Mouse (Mus musculus) heart, postnatal 25 days (tissue): ENCODE results near the gene Triobp. TPM values are rescaled to one million over a fixed set of nuclear protein-coding genes. Genes with fewer than 3 reads are reported as not detected.
"Not testable (repeated sequence)": the region's sequence is repeated elsewhere in the genome, so short reads cannot be mapped to it uniquely, and the experiment has no call there.

Experiments
- DNase-seq: peaks from one replicate; pipeline ENCODE4 v3.0.0; 2022; ENCODE audit warnings: low spot score
- intact Hi-C: fragments of 180-260 bp; cut with DNase I; formaldehyde crosslinking; loops from one replicate; pipeline ENCODE4 v1.15.1; 2025
- total RNA-seq, 2 experiments: library from RNA; stranded (reverse); gene quantifications; 2 replicates each; pipeline ENCODE4 v1.2.3; 2021

Gene Triobp
- total RNA-seq, 2 experiments from 2014 or later: 36.0 to 39.8 TPM

- DNase-seq: no peak
- intact Hi-C loops: no loop called here
Observed at GRCm38 (mm10) chr15:79026511-79027290, 79.2 kb downstream of the Triobp start.

- intact Hi-C loops: loop anchor here (2.0 kb wide), 1 partner anchor 45 kb away; no protein-coding TSS in a partner anchor
- DNase-seq: peak; percentile 23
Observed at GRCm38 (mm10) chr15:79027291-79028205, 80.0 kb downstream of the Triobp start.

- intact Hi-C loops: loop anchor here (2.0 kb wide), 1 partner anchor 45 kb away; no protein-coding TSS in a partner anchor
Observed at GRCm38 (mm10) chr15:79028237-79028738, 80.8 kb downstream of the Triobp start, which contains the start of gene H1f0. H1f0 (plus strand) TSS chr15:79028450.

GRCm38 (mm10) chr15:79028823-79029484 lies 81.4 kb downstream of the Triobp start:
- DNase-seq: no peak
- intact Hi-C loops: loop anchor here (2.0 kb wide), 1 partner anchor 46 kb away; no protein-coding TSS in a partner anchor

More at GRCm38 (mm10) chr15:79028237-79028738, 80.8 kb downstream of the Triobp start, which contains the start of gene H1f0:
- DNase-seq: peak; percentile 90

GRCm38 (mm10) chr15:79029519-79030241 lies 82.2 kb downstream of the Triobp start:
- intact Hi-C loops: loop anchor here (2.0 kb wide), 1 partner anchor 47 kb away; no protein-coding TSS in a partner anchor

GRCm38 (mm10) chr15:79030551-79031435 lies 83.3 kb downstream of the Triobp start:
- intact Hi-C loops: no loop called here
- peak; percentile 89 for DNase-seq

More at GRCm38 (mm10) chr15:79029519-79030241, 82.2 kb downstream of the Triobp start:
- DNase-seq: no peak

GRCm38 (mm10) chr15:79031908-79032307 lies 84.4 kb downstream of the Triobp start:
- DNase-seq, intact Hi-C loops: not testable (repeated sequence)

GRCm38 (mm10) chr15:79037913-79038328 lies 90.4 kb downstream of the Triobp start:
- DNase-seq: no peak
- intact Hi-C loops: loop anchor here (1.0 to 2.0 kb wide), 3 partner anchors 33 to 110 kb away; partner anchors contain the start of genes 1700088E04Rik and Polr2f

- intact Hi-C loops: no loop called here
- no peak for DNase-seq
Observed at GRCm38 (mm10) chr15:79038331-79038730, 90.8 kb downstream of the Triobp start.

GRCm38 (mm10) chr15:79038853-79039252 lies 91.3 kb downstream of the Triobp start:
- intact Hi-C loops: no loop called here
- DNase-seq: peak; percentile 40

- intact Hi-C loops: no loop called here
- no peak for DNase-seq
Observed at GRCm38 (mm10) chr15:79040501-79041416, 93.2 kb downstream of the Triobp start.

GRCm38 (mm10) chr15:79041585-79041984 lies 94.1 kb downstream of the Triobp start, which contains the start of gene Galr3:
Galr3 (plus strand) TSS chr15:79041885.
- intact Hi-C loops: no loop called here
- DNase-seq: no peak

- DNase-seq: no peak
- intact Hi-C loops: no loop called here
Observed at GRCm38 (mm10) chr15:79042721-79043491, 95.4 kb downstream of the Triobp start.

GRCm38 (mm10) chr15:79044837-79045236 lies 97.3 kb downstream of the Triobp start:
- intact Hi-C loops: no loop called here
- DNase-seq: no peak

- intact Hi-C loops: no loop called here
Observed at GRCm38 (mm10) chr15:79048186-79048585, 100.7 kb downstream of the Triobp start.

More at GRCm38 (mm10) chr15:79048186-79048585, 100.7 kb downstream of the Triobp start:
- DNase-seq: no peak
